Mouse (Mus musculus) midbrain, embryonic 16.5 days (tissue): Measurements from ENCODE around the gene Gm10153. TPM values are rescaled to one million over a fixed set of nuclear protein-coding genes. Genes with fewer than 3 reads are reported as not detected.
"Not testable (repeated sequence)": the region's sequence is repeated elsewhere in the genome, so short reads cannot be mapped to it uniquely, and the experiment has no call there.

Experiments
- ATAC-seq: fragments of 200-750 bp; cut with Nextera tagmentation; 2 replicates; pipeline ENCODE4 v1.8.0; 2017; ENCODE audit warnings: moderate TSS enrichment
- H3K27ac ChIP-seq: fragments of 300-500 bp; sonication (generic); 2 replicates; pipeline ENCODE4 v1.5.1; 2014; ENCODE audit warnings: mild to moderate bottlenecking, low read length, mixed read lengths
- H3K27me3 ChIP-seq: fragments of 300-500 bp; sonication (generic); 2 replicates; pipeline ENCODE4 v1.6.1; 2014; ENCODE audit warnings: low read depth, low read length, mixed read lengths; ENCODE audit not compliant: control insufficient read depth, insufficient read depth
- H3K36me3 ChIP-seq: fragments of 300-500 bp; sonication (generic); 2 replicates; pipeline ENCODE4 v1.6.1; 2014; ENCODE audit warnings: mild to moderate bottlenecking, low read length, moderate library complexity, mixed read lengths; ENCODE audit not compliant: control insufficient read depth, insufficient read depth
- H3K4me1 ChIP-seq: fragments of 300-500 bp; sonication (generic); 2 replicates; pipeline ENCODE4 v1.6.1; 2014; ENCODE audit warnings: mild to moderate bottlenecking, low read length, mixed read lengths; ENCODE audit not compliant: control insufficient read depth, insufficient read depth
- H3K4me2 ChIP-seq: fragments of 300-500 bp; sonication (generic); 2 replicates; pipeline ENCODE4 v1.6.1; 2014; ENCODE audit warnings: mild to moderate bottlenecking, low read length, mixed read lengths
- H3K4me3 ChIP-seq: fragments of 300-500 bp; sonication (generic); 2 replicates; pipeline ENCODE4 v1.5.1; 2014; ENCODE audit warnings: low read depth, mild to moderate bottlenecking, low read length, moderate library complexity, mixed read lengths
- H3K9ac ChIP-seq: fragments of 300-500 bp; sonication (generic); 2 replicates; pipeline ENCODE4 v1.6.1; 2014; ENCODE audit warnings: low read depth, low read length, mixed read lengths
- H3K9me3 ChIP-seq: fragments of 300-500 bp; sonication (generic); replicated peaks from 2 replicates; pipeline ENCODE4 v1.6.1; 2014; ENCODE audit warnings: mild to moderate bottlenecking, low read length, mixed read lengths; ENCODE audit not compliant: control insufficient read depth, poor library complexity, severe bottlenecking
- WGBS: fragments of 180-500 bp; shearing (Covaris S2); extraction: QIAGEN DNeasy Blood & Tissue Kit; methylation state at CpG from one replicate; pipeline ENCODE4 v1.1.7; 2014; 5-methylcytosine and 5-hydroxymethylcytosine counted together
- polyA plus RNA-seq: library from polyadenylated mRNA; unstranded; fragments of >200 nt; fragmentation: Nextera tagmentation; extraction: Ambion mirVana; gene quantifications from 2 replicates; pipeline ENCODE4 v1.2.1, GENCODE M21; 2015

The Gm10153 gene
- polyA plus RNA-seq = not detected in 2 replicates

GRCm38 (mm10) chr7:142190289-142190688 is at the start of gene Gm10153:
TSS of gene Gm10153 (minus strand) at chr7:142190389.
- Histone ChIP-seq H3K27ac (no peak within 1 kb of the TSS), H3K27me3 (no peaks in the 10 kb centered on the region), H3K9ac (no peak within 1 kb of the TSS), H3K4me2 (no peak within 1 kb of the TSS), H3K9me3 (no peaks in the 10 kb centered on the region), H3K4me3 (no peak within 1 kb of the TSS), H3K36me3 (no peaks in the 10 kb centered on the region), H3K4me1 (no peaks in the 10 kb centered on the region)
- WGBS = 28% methylated on average over 2 of the region's 2 CpGs
- ATAC-seq = no peak

GRCm38 (mm10) chr7:142231540-142231939 is 41.4 kb upstream of the Gm10153 start:
- Histone ChIP-seq H3K27me3 (no peaks in the 10 kb centered on the region), H3K4me1 (no peaks in the 10 kb centered on the region), H3K4me2 (no peak overlapping the region), H3K27ac (no peak overlapping the region), H3K9me3 (peaks cover 3% of the 10 kb centered on the region; the same call in 1 of the 2 replicates), H3K36me3 (no peaks in the 10 kb centered on the region), H3K9ac (no peak overlapping the region), H3K4me3 (no peak overlapping the region)
- 30% methylated on average over 1 of the region's 1 CpGs for WGBS
- no peak for ATAC-seq

- H3K9ac ChIP-seq, H3K27me3 ChIP-seq, ATAC-seq, H3K9me3 ChIP-seq, H3K36me3 ChIP-seq, H3K4me1 ChIP-seq, H3K27ac ChIP-seq, H3K4me2 ChIP-seq, H3K4me3 ChIP-seq: not testable (repeated sequence)
- 59% methylated on average over 3 of the region's 3 CpGs for WGBS
Measured at GRCm38 (mm10) chr7:142229871-142230270, 39.7 kb upstream of the Gm10153 start, which contains the start of gene Krtap5-5. TSS of gene Krtap5-5 (minus strand) at chr7:142229971.

- 60% methylated on average over 2 of the region's 2 CpGs for WGBS
- H3K4me2 ChIP-seq = no peak overlapping the region
- no peaks in the 10 kb centered on the region for H3K4me1 ChIP-seq
- H3K4me3 ChIP-seq = no peak overlapping the region
- no peaks in the 10 kb centered on the region for H3K36me3 ChIP-seq
- ATAC-seq = no peak
- H3K27ac ChIP-seq = no peak overlapping the region
- H3K9me3 ChIP-seq = no peaks in the 10 kb centered on the region
- H3K9ac ChIP-seq = no peak overlapping the region
- H3K27me3 ChIP-seq = no peaks in the 10 kb centered on the region
Measured at GRCm38 (mm10) chr7:142224518-142224917, 34.3 kb upstream of the Gm10153 start.

- H3K4me1 ChIP-seq, H3K27ac ChIP-seq, H3K4me2 ChIP-seq, H3K27me3 ChIP-seq, H3K4me3 ChIP-seq, ATAC-seq, H3K36me3 ChIP-seq, H3K9me3 ChIP-seq, H3K9ac ChIP-seq: not testable (repeated sequence)
- WGBS = 57% methylated on average over 1 of the region's 1 CpGs
Measured at GRCm38 (mm10) chr7:142212136-142212535, 21.9 kb upstream of the Gm10153 start.

GRCm38 (mm10) chr7:142211559-142211958 is 21.4 kb upstream of the Gm10153 start, which contains the start of gene Gm7579:
TSS of gene Gm7579 (plus strand) at chr7:142211859.
- H3K4me1 ChIP-seq = no peaks in the 10 kb centered on the region
- H3K9ac ChIP-seq = no peak within 1 kb of the TSS
- no peaks in the 10 kb centered on the region for H3K9me3 ChIP-seq
- no peak within 1 kb of the TSS for H3K27ac ChIP-seq
- no peaks in the 10 kb centered on the region for H3K27me3 ChIP-seq
- no peak within 1 kb of the TSS for H3K4me3 ChIP-seq
- WGBS = 75% methylated on average over 1 of the region's 1 CpGs
- ATAC-seq = no peak
- H3K36me3 ChIP-seq = no peaks in the 10 kb centered on the region
- no peak within 1 kb of the TSS for H3K4me2 ChIP-seq

GRCm38 (mm10) chr7:142206891-142207290 is 16.7 kb upstream of the Gm10153 start:
- H3K9me3 ChIP-seq, ATAC-seq, H3K36me3 ChIP-seq, H3K9ac ChIP-seq, H3K4me1 ChIP-seq, H3K27ac ChIP-seq, H3K4me2 ChIP-seq, H3K27me3 ChIP-seq, H3K4me3 ChIP-seq: not testable (repeated sequence)
- 70% methylated on average over 5 of the region's 5 CpGs for WGBS

GRCm38 (mm10) chr7:142205488-142205887 is 15.3 kb upstream of the Gm10153 start:
- Histone ChIP-seq H3K9me3 (no peaks in the 10 kb centered on the region), H3K36me3 (no peaks in the 10 kb centered on the region), H3K9ac (no peak overlapping the region), H3K4me3 (no peak overlapping the region), H3K4me1 (no peaks in the 10 kb centered on the region), H3K27ac (no peak overlapping the region), H3K4me2 (no peak overlapping the region), H3K27me3 (no peaks in the 10 kb centered on the region)
- ATAC-seq = no peak

- ATAC-seq = no peak
- no peak within 1 kb of the TSS for H3K9ac ChIP-seq
Measured at GRCm38 (mm10) chr7:142201064-142201463, 10.9 kb upstream of the Gm10153 start, which contains the start of gene Krtap5-3. TSS of gene Krtap5-3 (plus strand) at chr7:142201364.

More at GRCm38 (mm10) chr7:142201064-142201463, 10.9 kb upstream of the Gm10153 start, which contains the start of gene Krtap5-3:
- H3K9me3 ChIP-seq = no peaks in the 10 kb centered on the region
- H3K4me1 ChIP-seq = no peaks in the 10 kb centered on the region
- no peak within 1 kb of the TSS for H3K4me2 ChIP-seq
- H3K27me3 ChIP-seq = no peaks in the 10 kb centered on the region
- no peak within 1 kb of the TSS for H3K4me3 ChIP-seq
- H3K36me3 ChIP-seq = no peaks in the 10 kb centered on the region
- WGBS = 63% methylated on average over 1 of the region's 1 CpGs
- H3K27ac ChIP-seq = no peak within 1 kb of the TSS
